Comparison of ENCODE assay signal across 9 mouse cellular contexts in the genomic region with DNA sequence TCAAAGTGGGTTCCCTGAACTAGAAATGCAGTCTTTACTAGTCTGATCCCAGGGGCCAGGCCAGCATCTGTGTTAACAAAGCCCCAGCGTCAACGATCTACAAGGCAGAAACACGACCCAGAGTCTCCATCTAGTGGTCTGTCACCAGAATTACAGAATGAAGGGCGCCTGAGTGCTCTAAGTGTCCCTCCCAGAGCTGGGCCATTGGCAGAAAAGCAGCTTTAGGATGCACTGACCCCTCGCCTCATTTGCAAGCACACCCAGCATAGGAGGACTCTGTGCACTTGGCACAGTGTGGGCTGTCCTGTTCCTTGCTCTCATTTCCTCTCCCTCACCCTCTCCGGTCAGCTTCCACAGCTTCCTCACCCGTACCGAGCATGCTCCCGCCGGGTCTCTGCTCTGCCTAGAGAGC. TPM values are rescaled to one million over a fixed set of nuclear protein-coding genes. Genes with fewer than 3 reads are reported as not detected.
DNase-seq lines count a peak whose midpoint lies in the region; ATAC-seq lines count a peak whose summit lies in the region.
"Had no signal": no experiment of that assay in that cellular context is flagged by ENCODE, and none has a peak within 500 bp of the region (broad histone marks: within the 10 kb centered on the region; RNA-seq: fewer than 3 reads in every experiment).

No protein-coding gene starts in this region.

- no peaks in the 10 kb centered on the region for H3K9me3 ChIP-seq in hindbrain, embryonic 14.5 days (ENCODE audit: control insufficient read depth, low read length)

- no peaks in the 10 kb centered on the region for H3K4me1 ChIP-seq in hindbrain, embryonic 14.5 days (replicated peaks; ENCODE audit: control insufficient read depth, insufficient read depth, low read length)

- WGBS in hindbrain, embryonic 14.5 days = 44% methylated on average over 10 of the region's 10 CpGs

- no peaks in the 10 kb centered on the region for H3K36me3 ChIP-seq in hindbrain, embryonic 14.5 days (replicated peaks; ENCODE audit: control insufficient read depth, insufficient read depth)

- peak; percentile 40 for DNase-seq in T-cell, adult 2 months (ENCODE audit: low spot score)
- DNase-seq in cerebellum, adult 9-11 months = peak; percentile 64
- DNase-seq in frontal cortex, postnatal 10 days (ENCODE audit: low spot score in 2 of 2) = peak; percentile 38 to 54
- peak; percentile 93 for DNase-seq in hindbrain, embryonic 14.5 days (ENCODE audit: low spot score)
- peak; percentile 61 to 71 for DNase-seq in layer of hippocampus, postnatal 10 days (ENCODE audit: low spot score in 2 of 2)
- DNase-seq in lung, postnatal 14 days = peak; percentile 53
- peak; percentile 68 for DNase-seq in retina, adult 2 months (ENCODE audit: low read depth, low spot score)
- peak; percentile 27 to 30 for DNase-seq in thymus, postnatal 36 days

- no peaks in the 10 kb centered on the region for H3K27me3 ChIP-seq in hindbrain, embryonic 14.5 days (ENCODE audit: control insufficient read depth, insufficient read depth, low read length)

- no peak overlapping the region for H3K27ac ChIP-seq in hindbrain, embryonic 14.5 days

- peak overlapping the region; percentile 14; the same call in 1 of the 2 replicates for H3K9ac ChIP-seq in hindbrain, embryonic 14.5 days

- no peak overlapping the region for H3K4me3 ChIP-seq in hindbrain, embryonic 14.5 days (replicated peaks; ENCODE audit: low read length)
- H3K4me3 ChIP-seq: myocyte had no signal

- H3K4me2 ChIP-seq in hindbrain, embryonic 14.5 days (replicated peaks) = no peak overlapping the region

- ATAC-seq in hindbrain, embryonic 14.5 days (ENCODE audit: low FRiP score) = peak; percentile 90

RNA-seq across cellular contexts. Expression of a gene that starts 29.3 kb away (rescaled TPM):
- 104 and 150 TPM in 2 replicates for polyA plus RNA-seq in hindbrain, embryonic 14.5 days (2014; fragmentation: Nextera tagmentation; extraction: Ambion mirVana)
- total RNA-seq in layer of hippocampus, postnatal 10 days (2021) = 100 to 1,000 TPM; 112 to 127 TPM

RNA-seq across cellular contexts. Expression of a gene that starts 53.9 kb away (rescaled TPM):
- polyA plus RNA-seq in hindbrain, embryonic 14.5 days (2014; fragmentation: Nextera tagmentation; extraction: Ambion mirVana) = 1.6 and 2.3 TPM in 2 replicates
- 1 to 10 TPM; 3.0 to 3.4 TPM for total RNA-seq in layer of hippocampus, postnatal 10 days (2021)
- polyA plus RNA-seq: myocyte had no signal

Comparison
In these comparisons a context has a peak if more than half of its experiments do, and no peak if none do; other contexts are left out.
1. DNase-seq: peak in every context shown above with its lines; median percentile 93 in hindbrain, embryonic 14.5 days; 68 in retina, adult 2 months; 66 in layer of hippocampus, postnatal 10 days; 64 in cerebellum, adult 9-11 months; 53 in lung, postnatal 14 days; 46 in frontal cortex, postnatal 10 days; 40 in T-cell, adult 2 months; 28 in thymus, postnatal 36 days.